In genomic region chr4:97847653-97848052, GRCm38 (mm10) we compare ENCODE assay signal across 23 mouse cellular contexts.
DNase-seq lines count a peak whose midpoint lies in the region; ATAC-seq and TF ChIP-seq lines count a peak whose summit lies in the region.
"Had no signal": no experiment of that assay in that cellular context is flagged by ENCODE, and none has a peak within 500 bp of the region (broad histone marks: within the 10 kb centered on the region; RNA-seq: fewer than 3 reads in every experiment).

No protein-coding gene starts in this region.

- no peaks in the 10 kb centered on the region for H3K36me3 ChIP-seq in heart, embryonic 10.5 days
- H3K36me3 ChIP-seq in heart, embryonic 15.5 days = no peaks in the 10 kb centered on the region
- peaks cover 6% of the 10 kb centered on the region for H3K36me3 ChIP-seq in limb, embryonic 14.5 days (ENCODE audit: control insufficient read depth, insufficient read depth, low read length)
- no peaks in the 10 kb centered on the region for H3K36me3 ChIP-seq in limb, embryonic 10.5 days
- H3K36me3 ChIP-seq: forebrain, embryonic 10.5 days; hindbrain, embryonic 10.5 days had no signal

- no peak for ATAC-seq in heart, embryonic 15.5 days (replicated peaks; ENCODE audit: insufficient number of reproducible peaks, insufficient read depth, low FRiP score, low read depth)
- ATAC-seq in limb, embryonic 14.5 days (ENCODE audit: low FRiP score, low read depth) = peak; percentile 41; the same call in 1 of the 2 replicates
- ATAC-seq: activated CD4-positive, CD25-positive, alpha-beta regulatory T cell, adult 4 months; forebrain, embryonic 14.5 days; intestine, embryonic 16.5 days; Patski had no signal

- no peak overlapping the region for H3K9ac ChIP-seq in heart, embryonic 15.5 days
- no peak overlapping the region for H3K9ac ChIP-seq in limb, embryonic 14.5 days (ENCODE audit: low read depth, low read length, severe bottlenecking)
- H3K9ac ChIP-seq: hindbrain, embryonic 14.5 days had no signal

- H3K27ac ChIP-seq in heart, embryonic 10.5 days = peak overlapping the region; percentile 47
- H3K27ac ChIP-seq in heart, embryonic 15.5 days = 0 out of 2 replicates have a peak overlapping the region, but pooled peaks have one; percentile 61
- H3K27ac ChIP-seq in limb, embryonic 14.5 days (replicated peaks; ENCODE audit: low read depth, low read length) = no peak overlapping the region
- H3K27ac ChIP-seq in limb, embryonic 10.5 days = no peak overlapping the region
- H3K27ac ChIP-seq: forebrain, embryonic 10.5 days; hindbrain, embryonic 10.5 days; hindbrain, embryonic 14.5 days had no signal

- intact Hi-C loops in heart, postnatal 25 days (cut with DNase I) = no loop called here

- WGBS in heart, embryonic 10.5 days = 48% methylated on average over 5 of the region's 5 CpGs
- WGBS in heart, embryonic 15.5 days = 25% methylated on average over 5 of the region's 5 CpGs
- 60% methylated on average over 5 of the region's 5 CpGs for WGBS in limb, embryonic 14.5 days
- WGBS in limb, embryonic 10.5 days = 83% methylated on average over 5 of the region's 5 CpGs

- H3K9me3 ChIP-seq in heart, embryonic 10.5 days = no peaks in the 10 kb centered on the region
- H3K9me3 ChIP-seq in heart, embryonic 15.5 days (replicated peaks) = no peaks in the 10 kb centered on the region
- no peaks in the 10 kb centered on the region for H3K9me3 ChIP-seq in limb, embryonic 14.5 days (ENCODE audit: control insufficient read depth, low read length)
- H3K9me3 ChIP-seq in limb, embryonic 10.5 days (replicated peaks) = no peaks in the 10 kb centered on the region
- H3K9me3 ChIP-seq: forebrain, embryonic 10.5 days; hindbrain, embryonic 10.5 days had no signal

- no peak overlapping the region for H3K4me3 ChIP-seq in heart, embryonic 10.5 days
- no peak overlapping the region for H3K4me3 ChIP-seq in heart, embryonic 15.5 days
- H3K4me3 ChIP-seq in limb, embryonic 14.5 days (replicated peaks; ENCODE audit: low read length) = no peak overlapping the region
- H3K4me3 ChIP-seq in limb, embryonic 10.5 days = no peak overlapping the region
- H3K4me3 ChIP-seq: erythroblast, embryonic 14.5 days; forebrain, embryonic 10.5 days; gastrocnemius, adult 2 months; hindbrain, embryonic 10.5 days had no signal

- H3K27me3 ChIP-seq in heart, embryonic 10.5 days (ENCODE audit: insufficient read depth, poor library complexity, severe bottlenecking) = no peaks in the 10 kb centered on the region
- no peaks in the 10 kb centered on the region for H3K27me3 ChIP-seq in heart, embryonic 15.5 days
- no peaks in the 10 kb centered on the region for H3K27me3 ChIP-seq in limb, embryonic 14.5 days (ENCODE audit: control insufficient read depth, insufficient read depth, low read length)
- H3K27me3 ChIP-seq in limb, embryonic 10.5 days (ENCODE audit: low read depth, poor library complexity, severe bottlenecking) = no peaks in the 10 kb centered on the region
- H3K27me3 ChIP-seq: Patski had no signal

- no peak for TF ChIP-seq POLR2A in limb, embryonic 14.5 days (IDR thresholded peaks at IDR 0.05; ENCODE audit: borderline replicate concordance, extremely low read depth, insufficient read depth, insufficient read length)

- H3K4me2 ChIP-seq in heart, embryonic 15.5 days = no peak overlapping the region
- H3K4me2 ChIP-seq in limb, embryonic 14.5 days (replicated peaks; ENCODE audit: low read depth, low read length, severe bottlenecking) = no peak overlapping the region
- H3K4me2 ChIP-seq: hindbrain, embryonic 14.5 days had no signal

- no peak for DNase-seq in heart, embryonic 10.5 days (ENCODE audit: low spot score)
- DNase-seq in heart, adult 9 months (ENCODE audit: low spot score in 2 of 2) = no peak
- no peak for DNase-seq in heart, postnatal 25 days (ENCODE audit: low spot score)
- DNase-seq in limb, embryonic 14.5 days (ENCODE audit: low spot score) = no peak
- DNase-seq in limb, embryonic 10.5 days (ENCODE audit: low spot score) = no peak
- DNase-seq in Muller cell, postnatal 12 days (ENCODE audit: inconsistent ontology term) = peak; percentile 56
- no peak for DNase-seq in thymus, postnatal 14 days
- DNase-seq: adrenal gland, postnatal 14 days; cerebellum, adult 18-20 months; cerebellum, adult 9-11 months; cerebellum, postnatal 36 days; gastrocnemius, adult 2 months; gastrocnemius, postnatal 25 days; kidney, adult 8-10 months had no signal

- H3K4me1 ChIP-seq in heart, embryonic 10.5 days = peaks cover 26% of the 10 kb centered on the region
- peaks cover 44% of the 10 kb centered on the region for H3K4me1 ChIP-seq in heart, embryonic 15.5 days (replicated peaks)
- peaks cover 49% of the 10 kb centered on the region for H3K4me1 ChIP-seq in limb, embryonic 14.5 days (ENCODE audit: control insufficient read depth, insufficient read depth, low read length)
- H3K4me1 ChIP-seq in limb, embryonic 10.5 days = peaks cover 51% of the 10 kb centered on the region

Comparison
In these comparisons a context has a peak if more than half of its experiments do, and no peak if none do; other contexts are left out.
1. H3K27ac ChIP-seq: peak in heart, embryonic 10.5 days (single experiment) and heart, embryonic 15.5 days (single experiment); none in limb, embryonic 14.5 days (single experiment) and limb, embryonic 10.5 days (single experiment).